Mouse (Mus musculus) olfactory bulb, adult 2 months (tissue): ENCODE measurements around the gene Nrcam.

Source experiments
- CTCF ChIP-seq: fragments of 200-500 bp; IDR thresholded peaks from 2 replicates; pipeline ENCODE4 v1.5.1; 2012; ENCODE audit warnings: low read depth, mild to moderate bottlenecking, low read length, moderate library complexity; ENCODE audit not compliant: insufficient read depth
- POLR2A ChIP-seq: fragments of 200-500 bp; IDR thresholded peaks from 2 replicates; pipeline ENCODE4 v1.6.1; 2012; ENCODE audit warnings: mild to moderate bottlenecking, low read depth, low read length, moderate library complexity; ENCODE audit not compliant: insufficient read depth

GRCm38 (mm10) chr12:44602958-44603331 is 274.3 kb downstream of the Nrcam start:
- TF ChIP-seq CTCF (no peak), POLR2A (no peak)
